Mouse (Mus musculus) neural tube, embryonic 14.5 days (tissue): ENCODE results near the gene Fut7. TPM values are rescaled to one million over a fixed set of nuclear protein-coding genes. Genes with fewer than 3 reads are reported as not detected.

Experiments
- ATAC-seq: fragments of 200-750 bp; cut with Nextera tagmentation; 2 replicates; pipeline ENCODE4 v1.8.0; 2017; ENCODE audit warnings: low read depth, mild to moderate bottlenecking, moderate TSS enrichment, moderate library complexity
- H3K27ac ChIP-seq: fragments of 300-500 bp; sonication (generic); 2 replicates; pipeline ENCODE4 v1.5.1; 2014; ENCODE audit warnings: low read depth, mild to moderate bottlenecking, control low read depth, low read length, moderate library complexity, mixed read lengths
- H3K27me3 ChIP-seq: fragments of 300-500 bp; sonication (generic); 2 replicates; pipeline ENCODE4 v1.6.1; 2014; ENCODE audit warnings: low read length; ENCODE audit not compliant: control insufficient read depth, insufficient read depth
- H3K36me3 ChIP-seq: fragments of 300-500 bp; sonication (generic); 2 replicates; pipeline ENCODE4 v1.6.1; 2014; ENCODE audit warnings: low read length, mixed read lengths; ENCODE audit not compliant: control insufficient read depth, insufficient read depth
- H3K4me1 ChIP-seq: fragments of 300-500 bp; sonication (generic); 2 replicates; pipeline ENCODE4 v1.6.1; 2014; ENCODE audit warnings: low read length; ENCODE audit not compliant: control insufficient read depth, insufficient read depth
- H3K4me2 ChIP-seq: fragments of 300-500 bp; sonication (generic); 2 replicates; pipeline ENCODE4 v1.6.1; 2014; ENCODE audit warnings: mild to moderate bottlenecking, low read depth, low read length, control low read depth
- H3K4me3 ChIP-seq: fragments of 300-500 bp; sonication (generic); 2 replicates; pipeline ENCODE4 v1.5.1; 2014; ENCODE audit warnings: low read depth, low read length, control low read depth, mixed read lengths
- H3K9ac ChIP-seq: fragments of 300-500 bp; sonication (generic); replicated peaks from 2 replicates; pipeline ENCODE4 v1.6.1; 2014; ENCODE audit warnings: low read depth, mild to moderate bottlenecking, control low read depth, low read length, mixed read lengths
- H3K9me3 ChIP-seq: fragments of 300-500 bp; sonication (generic); 2 replicates; pipeline ENCODE4 v1.6.1; 2016; ENCODE audit warnings: low read length; ENCODE audit not compliant: control insufficient read depth
- WGBS: fragments of 180-500 bp; shearing (Covaris S2); extraction: QIAGEN DNeasy Blood & Tissue Kit; methylation state at CpG from one replicate; pipeline ENCODE4 v1.1.7; 2014; 5-methylcytosine and 5-hydroxymethylcytosine counted together
- polyA plus RNA-seq: library from polyadenylated mRNA; unstranded; fragments of >200 nt; fragmentation: Nextera tagmentation; extraction: Ambion mirVana; gene quantifications from 2 replicates; pipeline ENCODE4 v1.2.1, GENCODE M21; 2014

Fut7 gene
- polyA plus RNA-seq, 1 experiment from 2014 or later = 0.23 TPM

DNA sequence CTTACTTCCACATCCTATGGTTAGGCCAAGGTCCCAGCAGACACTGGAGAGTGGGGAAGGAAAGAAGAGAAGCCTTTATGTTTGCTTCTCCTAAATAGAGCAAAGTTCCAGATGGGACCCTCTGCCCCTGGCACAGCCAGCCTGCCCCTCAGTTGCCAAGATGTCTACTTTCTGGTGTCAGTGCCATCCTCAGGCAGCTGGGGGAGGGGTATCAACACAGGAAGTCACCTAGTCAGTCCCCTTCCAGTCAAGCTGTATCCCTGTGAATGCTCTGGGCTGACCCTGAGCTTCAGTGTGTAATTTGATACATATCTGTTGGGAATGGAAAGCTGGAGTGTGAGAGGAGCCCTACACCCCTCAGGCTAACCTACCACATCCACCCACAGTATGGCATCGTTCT lies 26.1 kb upstream of the Fut7 start:
- 60% methylated on average over 1 of the region's 1 CpGs for WGBS
- no peaks in the 10 kb centered on the region for H3K9me3 ChIP-seq
- H3K36me3 ChIP-seq = no peaks in the 10 kb centered on the region
- H3K27ac ChIP-seq = no peak overlapping the region
- H3K4me1 ChIP-seq = peaks cover 11% of the 10 kb centered on the region; the same call in 1 of the 2 replicates
- no peak overlapping the region for H3K4me3 ChIP-seq
- no peak overlapping the region for H3K9ac ChIP-seq
- peaks cover 44% of the 10 kb centered on the region for H3K27me3 ChIP-seq
- H3K4me2 ChIP-seq = no peak overlapping the region
- no peak for ATAC-seq

DNA sequence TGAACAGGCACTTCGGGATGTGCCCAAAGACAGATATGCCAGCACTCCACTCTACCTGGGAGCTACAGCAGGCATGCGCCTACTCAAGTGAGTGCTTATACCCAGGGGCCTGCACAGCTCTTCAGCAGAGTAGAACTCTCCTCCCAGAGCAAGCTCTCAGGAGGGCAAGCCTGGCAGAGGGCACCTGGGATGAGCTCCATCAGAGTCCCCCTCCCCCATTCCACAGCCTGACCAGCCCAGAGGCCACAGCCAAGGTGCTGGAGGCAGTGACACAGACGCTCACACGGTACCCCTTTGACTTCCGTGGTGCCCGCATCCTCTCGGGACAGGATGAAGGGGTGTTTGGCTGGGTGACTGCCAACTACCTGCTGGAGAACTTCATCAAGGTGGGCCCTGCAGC lies 25.0 kb upstream of the Fut7 start:
- Histone ChIP-seq H3K4me3 (no peak overlapping the region), H3K4me2 (no peak overlapping the region), H3K4me1 (peaks cover 11% of the 10 kb centered on the region; the same call in 1 of the 2 replicates), H3K9ac (no peak overlapping the region), H3K27me3 (peaks cover 44% of the 10 kb centered on the region), H3K27ac (no peak overlapping the region), H3K36me3 (no peaks in the 10 kb centered on the region), H3K9me3 (no peaks in the 10 kb centered on the region)
- 88% methylated on average over 7 of the region's 7 CpGs for WGBS
- no peak for ATAC-seq

- H3K36me3 ChIP-seq = no peaks in the 10 kb centered on the region
- no peak within 1 kb of the TSS for H3K4me2 ChIP-seq
- H3K4me3 ChIP-seq = no peak within 1 kb of the TSS
- H3K27ac ChIP-seq = no peak within 1 kb of the TSS
- H3K27me3 ChIP-seq = peaks cover 44% of the 10 kb centered on the region
- H3K4me1 ChIP-seq = peaks cover 14% of the 10 kb centered on the region
- 71% methylated on average over 8 of the region's 8 CpGs for WGBS
- no peak for ATAC-seq
- no peaks in the 10 kb centered on the region for H3K9me3 ChIP-seq
- no peak within 1 kb of the TSS for H3K9ac ChIP-seq
Observed at GRCm38 (mm10) chr2:25399051-25399450, 24.0 kb upstream of the Fut7 start, which contains the start of gene Npdc1. Npdc1 (plus strand) TSS chr2:25399351.

DNA sequence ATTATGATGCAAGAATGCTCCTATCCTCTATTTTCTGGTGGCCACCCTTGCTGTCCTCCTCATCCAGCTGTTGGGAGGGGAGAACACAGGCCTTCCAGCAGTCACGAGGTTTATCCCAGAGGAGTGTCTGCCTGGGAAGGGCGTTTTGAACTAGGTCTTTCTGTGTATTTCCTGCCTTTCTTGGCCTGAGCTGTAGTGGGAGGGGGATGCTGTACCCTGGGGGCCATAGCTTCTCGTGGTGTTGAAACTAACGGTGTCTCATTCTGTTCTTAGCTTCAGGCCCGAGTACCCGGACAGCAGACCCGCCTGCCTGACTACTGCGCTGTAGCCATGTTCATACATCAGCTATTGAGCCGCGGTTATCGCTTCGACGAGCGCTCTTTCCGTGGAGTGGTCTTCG lies 22.8 kb upstream of the Fut7 start:
- 22% methylated on average over 16 of the region's 16 CpGs for whole genome bisulfite sequencing
- H3K27ac ChIP-seq = no peak overlapping the region
- H3K9me3 ChIP-seq = no peaks in the 10 kb centered on the region
- H3K4me2 ChIP-seq = peak overlapping the region; percentile 46
- no peak overlapping the region for H3K9ac ChIP-seq
- H3K4me1 ChIP-seq = peaks cover 24% of the 10 kb centered on the region
- H3K4me3 ChIP-seq = peak overlapping the region; percentile 9; the same call in 1 of the 2 replicates
- ATAC-seq = no peak
- H3K36me3 ChIP-seq = no peaks in the 10 kb centered on the region
- H3K27me3 ChIP-seq = peaks cover 38% of the 10 kb centered on the region

GRCm38 (mm10) chr2:25400764-25401163 lies 22.3 kb upstream of the Fut7 start:
- H3K4me3 ChIP-seq = peak overlapping the region; percentile 9; the same call in 1 of the 2 replicates
- peaks cover 27% of the 10 kb centered on the region for H3K4me1 ChIP-seq
- 3% methylated on average over 17 of the region's 17 CpGs for WGBS
- H3K27me3 ChIP-seq = peaks cover 34% of the 10 kb centered on the region
- no peaks in the 10 kb centered on the region for H3K36me3 ChIP-seq
- no peak overlapping the region for H3K9ac ChIP-seq
- no peak overlapping the region for H3K27ac ChIP-seq
- H3K9me3 ChIP-seq = no peaks in the 10 kb centered on the region
- ATAC-seq = no peak
- peak overlapping the region; percentile 46 for H3K4me2 ChIP-seq

DNA sequence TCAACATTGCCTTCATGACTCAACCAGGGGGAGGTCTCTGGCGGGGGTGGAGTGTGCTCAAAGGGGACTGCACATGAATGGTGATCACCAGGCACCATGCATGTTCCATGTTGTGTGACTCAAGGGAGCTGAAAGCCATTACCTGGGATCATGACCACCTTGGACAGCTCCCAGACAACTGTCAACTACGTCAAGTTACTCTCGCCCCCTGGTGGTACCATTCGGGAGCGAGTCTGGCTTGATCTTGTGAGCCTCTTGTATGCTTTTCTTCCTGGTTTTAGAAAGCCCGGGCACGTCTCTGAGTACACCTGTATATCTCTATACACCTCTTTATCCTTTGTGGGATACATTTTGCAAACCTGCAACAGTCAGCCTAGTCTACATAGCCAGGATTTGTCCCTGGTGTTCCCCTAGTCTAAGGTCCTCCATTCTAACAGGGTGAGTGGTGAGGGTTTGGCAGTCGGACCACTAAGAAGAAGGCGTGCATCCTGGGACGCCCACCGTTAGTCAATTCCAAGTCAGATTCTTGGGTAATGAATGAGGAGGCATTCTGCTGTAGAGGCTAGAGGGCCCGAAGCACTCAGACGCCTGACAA lies 20.6 kb upstream of the Fut7 start:
- H3K9me3 ChIP-seq = no peaks in the 10 kb centered on the region
- H3K4me2 ChIP-seq = peak overlapping the region; percentile 76
- WGBS = 1% methylated on average over 12 of the region's 13 CpGs
- peaks cover 27% of the 10 kb centered on the region for H3K4me1 ChIP-seq
- peak overlapping the region; percentile 92 for H3K27ac ChIP-seq
- peaks cover 17% of the 10 kb centered on the region for H3K27me3 ChIP-seq
- H3K36me3 ChIP-seq = peaks cover 3% of the 10 kb centered on the region; the same call in 1 of the 2 replicates
- H3K4me3 ChIP-seq = peak overlapping the region; percentile 97
- H3K9ac ChIP-seq = peak overlapping the region; percentile 98
- ATAC-seq = peak; percentile 47

DNA sequence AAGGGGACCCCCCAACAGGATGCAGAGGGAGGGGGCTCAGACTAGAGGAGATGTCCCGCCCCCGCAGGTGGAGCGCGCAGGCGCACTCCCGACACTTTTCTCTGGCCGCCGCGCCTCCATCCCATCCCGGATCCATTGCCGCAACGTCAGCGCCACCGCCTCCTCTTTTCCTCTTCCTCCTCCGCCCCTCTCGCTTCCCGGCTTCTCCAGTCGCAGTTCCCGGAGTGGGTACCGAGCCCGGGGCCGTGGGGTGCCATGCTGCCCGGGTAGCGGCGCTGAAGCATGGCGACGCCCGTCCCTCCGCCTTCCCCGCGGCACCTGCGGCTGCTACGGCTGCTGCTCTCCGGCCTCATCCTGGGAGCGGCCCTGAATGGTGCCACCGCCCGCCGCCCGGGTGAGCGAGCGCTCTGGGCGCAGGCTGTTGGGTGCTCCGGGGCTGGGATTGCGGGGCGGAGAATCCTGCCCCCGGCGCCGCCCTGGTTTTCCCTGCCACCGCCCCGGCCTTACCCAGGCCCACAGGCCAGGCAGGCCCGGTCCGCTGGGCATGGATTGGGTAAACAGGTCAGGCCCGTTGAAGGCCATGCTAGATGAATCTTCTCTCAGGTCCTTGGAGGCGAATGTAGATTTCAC lies 20.0 kb upstream of the Fut7 start:
- Histone ChIP-seq H3K9ac (peak overlapping the region; percentile 98), H3K36me3 (peaks cover 9% of the 10 kb centered on the region), H3K27ac (peak overlapping the region; percentile 92), H3K27me3 (peaks cover 12% of the 10 kb centered on the region), H3K4me3 (peak overlapping the region; percentile 97), H3K4me2 (peak overlapping the region; percentile 76), H3K9me3 (no peaks in the 10 kb centered on the region), H3K4me1 (peaks cover 27% of the 10 kb centered on the region)
- under 1% methylated on average over 46 of the region's 54 CpGs for WGBS
- peak; percentile 86 for ATAC-seq

- Histone ChIP-seq H3K36me3 (peaks cover 15% of the 10 kb centered on the region), H3K4me2 (peak overlapping the region; percentile 76), H3K9me3 (no peaks in the 10 kb centered on the region), H3K4me1 (peaks cover 27% of the 10 kb centered on the region), H3K4me3 (peak overlapping the region; percentile 97), H3K27ac (peak overlapping the region; percentile 92; the same call in 1 of the 2 replicates), H3K9ac (peak overlapping the region; percentile 98), H3K27me3 (peaks cover 8% of the 10 kb centered on the region)
- 90% methylated on average over 4 of the region's 4 CpGs for WGBS
- ATAC-seq = no peak
Observed at GRCm38 (mm10) chr2:25403994-25404393, 19.1 kb upstream of the Fut7 start.

- no peak overlapping the region for H3K9ac ChIP-seq
- no peaks in the 10 kb centered on the region for H3K9me3 ChIP-seq
- H3K4me3 ChIP-seq = no peak overlapping the region
- H3K27ac ChIP-seq = no peak overlapping the region
- H3K36me3 ChIP-seq = peaks cover 19% of the 10 kb centered on the region
- ATAC-seq = no peak
- peaks cover 20% of the 10 kb centered on the region for H3K4me1 ChIP-seq
- no peak overlapping the region for H3K4me2 ChIP-seq
- 94% methylated on average over 10 of the region's 10 CpGs for WGBS
- no peaks in the 10 kb centered on the region for H3K27me3 ChIP-seq
Observed at GRCm38 (mm10) chr2:25408908-25409307, 14.2 kb upstream of the Fut7 start.
